ENCODE assay signal across 21 mouse cellular contexts in the genomic region with DNA sequence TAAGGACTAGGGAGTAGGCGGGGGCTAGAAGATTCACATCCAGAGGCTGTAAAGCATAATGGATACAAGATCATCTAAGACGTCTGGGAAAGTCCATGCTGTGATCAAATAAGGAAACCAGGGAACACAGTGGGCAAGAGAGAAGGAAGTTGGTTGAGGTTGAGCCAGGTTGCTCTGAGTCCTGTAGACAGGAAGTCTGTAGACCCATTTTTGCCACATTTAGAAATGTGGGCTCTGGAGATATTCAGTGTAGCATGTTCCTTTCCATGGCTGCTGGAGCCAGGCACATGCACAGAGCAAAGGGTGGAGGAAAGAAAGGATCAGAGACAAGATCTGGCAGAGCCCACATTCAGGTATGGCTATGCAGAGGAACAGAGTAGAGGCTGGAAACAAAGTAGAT.
"Had no signal": no experiment of that assay in that cellular context is flagged by ENCODE, and none has a peak within 500 bp of the region (broad histone marks: within the 10 kb centered on the region; RNA-seq: fewer than 3 reads in every experiment).

No protein-coding gene starts in this region.

- H3K4me3 ChIP-seq: lung, embryonic 15.5 days; midbrain, embryonic 10.5 days; midbrain, embryonic 12.5 days; myocyte; neural tube, embryonic 13.5 days; neural tube, embryonic 15.5 days had no signal

- ATAC-seq: lung, postnatal 0 days; midbrain, embryonic 16.5 days had no signal

- H3K9me3 ChIP-seq: midbrain, embryonic 10.5 days; midbrain, embryonic 12.5 days; neural tube, embryonic 13.5 days; neural tube, embryonic 15.5 days had no signal

- H3K27me3 ChIP-seq: lung, embryonic 15.5 days; midbrain, embryonic 12.5 days; neural tube, embryonic 13.5 days; neural tube, embryonic 15.5 days had no signal

- H3K27ac ChIP-seq: macrophage; midbrain, embryonic 10.5 days; midbrain, embryonic 12.5 days; neural tube, embryonic 13.5 days; neural tube, embryonic 15.5 days had no signal

- DNase-seq: lung, adult 2 months; lung, postnatal 14 days; lung, postnatal 36 days; midbrain, embryonic 14.5 days; retina, postnatal 1 day; right cerebral cortex, adult 18-20 months; right cerebral cortex, postnatal 25 days; right cerebral cortex, postnatal 4 days; spleen, adult 18-20 months; thymus, adult 18-20 months; thymus, postnatal 14 days; thymus, postnatal 36 days had no signal

- H3K36me3 ChIP-seq: lung, embryonic 15.5 days; midbrain, embryonic 10.5 days; midbrain, embryonic 12.5 days; neural tube, embryonic 13.5 days; neural tube, embryonic 15.5 days had no signal
